Mouse (Mus musculus): Measurements from ENCODE around the gene Pdlim4.

DNA sequence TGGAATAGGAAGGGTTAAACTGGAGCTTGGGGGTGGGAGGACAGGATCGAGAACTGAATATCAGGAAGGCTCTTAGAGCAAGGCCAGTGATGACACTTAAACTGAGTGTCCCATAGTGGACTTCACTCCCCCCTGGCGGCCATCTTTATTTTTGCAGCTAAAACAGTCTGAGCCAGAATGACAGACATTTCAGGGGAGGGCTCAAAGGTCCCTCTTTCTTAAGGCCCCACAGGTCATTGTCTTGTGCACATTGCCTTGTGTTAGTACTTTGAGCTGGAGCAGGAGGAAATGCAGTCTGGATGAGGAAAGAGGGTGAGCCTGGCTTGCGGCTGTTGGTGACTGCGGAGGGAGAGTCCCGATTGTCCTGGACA, 20.1 kb upstream of the Pdlim4 start:
- TF ChIP-seq CTCF (IDR thresholded peaks at IDR 0.05; ENCODE audit: borderline replicate concordance, insufficient read depth, low read length) (no peak), POLR2A (IDR thresholded peaks at IDR 0.05; ENCODE audit: low read depth, low read length) (no peak)
